Mouse (Mus musculus): ENCODE measurements at regions not wholly inside any gene's neighbourhood (a gene's known extent, or its start where the extent isn't known, plus 50 kb on each side); places are given as distances from the start of the nearest gene placed in this dataset.

- DNase-seq (ENCODE audit: low read depth, low spot score): no peak
Observed at GRCm38 (mm10) chr16:76183556-76183955, 161.5 kb upstream of the Samsn1 start.

DNA sequence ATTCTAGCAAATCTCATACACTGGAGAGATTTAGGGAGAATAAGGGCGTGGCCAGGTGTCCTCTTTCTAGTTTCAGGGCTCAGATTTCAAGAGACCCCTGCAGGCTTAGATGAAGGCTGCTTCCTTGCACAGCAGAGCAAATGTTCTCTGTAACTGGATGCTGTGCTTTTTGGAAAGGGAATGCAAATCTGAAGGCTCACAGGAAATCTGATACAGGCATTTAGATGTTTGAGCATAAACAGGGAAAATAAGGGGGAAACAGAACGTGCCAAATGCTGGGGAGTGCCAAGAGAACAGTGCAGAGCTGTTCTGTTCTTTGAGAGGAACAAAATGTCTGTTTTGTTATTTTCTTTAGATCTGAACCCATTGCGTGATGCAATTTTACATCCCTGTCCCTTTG, 161.0 kb upstream of the Samsn1 start:
- no peak for DNase-seq (ENCODE audit: low read depth, low spot score)

DNA sequence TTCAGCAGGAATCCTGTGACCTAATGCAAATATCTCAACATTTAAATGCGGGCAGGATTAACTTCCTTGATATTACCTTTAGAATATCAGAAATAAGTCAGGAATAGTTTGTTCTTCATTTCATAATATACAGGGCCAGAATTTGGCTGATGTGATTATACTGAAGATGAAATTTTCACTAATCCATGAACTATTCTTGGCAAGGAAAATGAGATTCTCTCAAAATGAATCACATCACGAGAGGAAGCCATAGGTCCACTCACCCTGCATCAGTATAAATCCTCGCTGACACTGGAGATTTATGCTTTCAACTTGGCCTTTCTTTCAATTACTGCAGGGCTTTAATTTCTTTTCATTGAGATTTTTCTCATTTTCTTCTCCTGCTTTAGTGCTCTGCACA, 159.5 kb upstream of the Samsn1 start:
- DNase-seq (ENCODE audit: low read depth, low spot score): no peak

- DNase-seq (ENCODE audit: low read depth, low spot score): no peak
Observed at GRCm38 (mm10) chr16:76167651-76168050, 145.6 kb upstream of the Samsn1 start.

GRCm38 (mm10) chr16:76160879-76161278, 138.8 kb upstream of the Samsn1 start:
- no peak for DNase-seq (ENCODE audit: low read depth, low spot score)

DNA sequence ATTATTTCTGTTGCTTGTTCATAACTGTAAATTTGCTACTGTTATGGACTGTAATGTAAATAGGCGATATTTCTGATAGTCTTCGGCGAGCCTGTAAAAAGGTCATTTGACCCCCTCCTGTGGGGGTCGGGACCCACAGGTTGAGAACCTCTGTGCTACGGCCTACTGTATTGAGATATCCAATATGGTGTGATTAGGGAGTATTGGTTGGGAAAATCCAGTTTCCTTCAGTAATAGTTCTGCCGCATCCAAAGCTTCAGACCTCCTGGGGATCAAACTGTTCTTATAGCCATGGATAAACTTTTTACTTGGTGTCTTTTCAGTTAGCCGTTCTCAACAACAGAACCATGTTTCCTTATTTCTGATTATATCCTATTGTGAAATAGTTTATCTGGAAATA, 136.5 kb upstream of the Samsn1 start:
- DNase-seq (ENCODE audit: low read depth, low spot score): no peak

- DNase-seq (ENCODE audit: low read depth, low spot score): no peak
Observed at GRCm38 (mm10) chr16:76153766-76154525, 131.9 kb upstream of the Samsn1 start.

DNA sequence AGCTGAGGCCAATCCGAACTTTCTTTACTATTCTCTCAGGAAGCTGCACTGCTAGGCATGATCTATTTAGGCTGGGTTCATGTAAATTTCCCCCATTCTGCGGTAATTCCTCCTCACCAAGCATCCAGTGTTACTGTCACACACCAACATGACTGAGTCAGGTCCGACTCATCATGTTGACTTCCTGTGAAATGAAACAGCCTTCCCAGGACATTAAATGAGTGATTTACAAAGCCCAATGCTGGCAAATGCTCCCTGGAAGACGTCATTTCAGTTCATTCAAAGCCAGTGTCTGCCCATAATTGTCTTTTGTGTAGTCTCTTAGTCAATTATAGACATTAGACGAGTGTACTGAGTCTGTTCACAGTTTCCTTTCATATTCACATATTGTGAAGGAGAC, 127.5 kb upstream of the Samsn1 start:
- DNase-seq (ENCODE audit: low read depth, low spot score): no peak

GRCm38 (mm10) chr16:76133892-76134291, 111.8 kb upstream of the Samsn1 start:
- DNase-seq (ENCODE audit: low read depth, low spot score): no peak

GRCm38 (mm10) chr16:76130486-76130885, 108.4 kb upstream of the Samsn1 start:
- DNase-seq (ENCODE audit: low read depth, low spot score): no peak

DNA sequence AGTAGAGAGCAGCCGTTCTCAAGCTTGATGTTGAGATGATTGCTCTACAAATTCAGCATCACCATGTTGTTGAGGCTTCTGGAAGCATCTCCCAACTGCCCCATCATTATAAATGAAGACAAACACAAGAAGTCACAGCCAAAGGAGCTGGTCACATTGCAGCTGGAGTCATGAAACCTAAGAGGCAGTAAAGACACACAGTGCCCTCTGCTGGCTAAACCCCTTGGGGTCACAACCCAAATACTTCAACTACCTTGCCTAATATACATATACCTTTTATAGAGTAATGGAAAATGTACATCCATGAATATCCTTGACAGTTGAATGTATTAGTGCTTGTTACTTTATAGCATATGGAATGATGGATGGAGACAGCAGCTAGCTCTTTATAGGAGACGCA, 107.9 kb upstream of the Samsn1 start:
- no peak for DNase-seq (ENCODE audit: low read depth, low spot score)

- DNase-seq (ENCODE audit: low read depth, low spot score): no peak
Observed at GRCm38 (mm10) chr16:76123021-76123384, 100.9 kb upstream of the Samsn1 start.

- DNase-seq (ENCODE audit: low read depth, low spot score): no peak
Observed at GRCm38 (mm10) chr16:76122172-76123020, 100.3 kb upstream of the Samsn1 start.

DNA sequence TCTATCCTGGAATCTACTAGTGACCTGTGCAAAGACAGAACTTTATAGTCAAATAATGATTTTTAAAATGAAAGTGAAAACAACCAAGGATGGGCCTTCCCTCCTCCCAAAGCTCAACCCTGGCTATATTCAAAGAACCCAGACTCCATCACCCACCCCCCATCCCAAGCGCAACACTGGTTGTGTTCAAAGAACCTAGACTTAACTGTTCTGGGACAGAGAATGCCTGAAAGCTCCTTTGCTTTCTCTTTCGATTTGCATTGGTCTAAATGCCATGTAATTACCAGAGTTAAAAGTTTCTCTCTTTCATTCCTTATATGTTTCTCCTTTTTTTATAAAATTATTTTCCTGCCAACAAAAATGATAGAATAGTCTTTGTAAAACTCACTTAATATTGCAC, 98.6 kb upstream of the Samsn1 start:
- no peak for DNase-seq (ENCODE audit: low read depth, low spot score)

GRCm38 (mm10) chr16:76110383-76110782, 88.3 kb upstream of the Samsn1 start:
- no peak for DNase-seq (ENCODE audit: low read depth, low spot score)

GRCm38 (mm10) chr16:76108464-76108863, 86.4 kb upstream of the Samsn1 start:
- no peak for DNase-seq (ENCODE audit: low read depth, low spot score)

DNA sequence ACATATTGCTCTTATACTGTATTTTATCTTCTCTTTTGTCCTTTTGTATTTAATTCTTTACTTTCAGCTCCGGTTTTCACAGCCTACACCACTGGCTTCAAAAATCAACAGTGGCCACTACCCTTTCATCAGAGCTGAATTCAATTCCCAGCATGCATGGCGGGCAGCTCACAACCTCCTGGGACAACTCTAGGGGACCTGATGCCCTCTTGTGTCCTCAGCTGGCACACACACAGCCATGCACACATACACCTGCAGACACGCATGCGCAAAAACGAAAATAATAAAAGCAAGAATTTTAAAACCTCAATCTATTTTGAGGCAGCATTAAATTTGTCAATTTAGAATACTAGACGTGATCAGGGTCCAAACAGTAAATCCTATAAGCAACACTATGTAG, 82.6 kb upstream of the Samsn1 start:
- DNase-seq (ENCODE audit: low read depth, low spot score): no peak

GRCm38 (mm10) chr16:76101773-76102172, 79.7 kb upstream of the Samsn1 start:
- DNase-seq (ENCODE audit: low read depth, low spot score): no peak

DNA sequence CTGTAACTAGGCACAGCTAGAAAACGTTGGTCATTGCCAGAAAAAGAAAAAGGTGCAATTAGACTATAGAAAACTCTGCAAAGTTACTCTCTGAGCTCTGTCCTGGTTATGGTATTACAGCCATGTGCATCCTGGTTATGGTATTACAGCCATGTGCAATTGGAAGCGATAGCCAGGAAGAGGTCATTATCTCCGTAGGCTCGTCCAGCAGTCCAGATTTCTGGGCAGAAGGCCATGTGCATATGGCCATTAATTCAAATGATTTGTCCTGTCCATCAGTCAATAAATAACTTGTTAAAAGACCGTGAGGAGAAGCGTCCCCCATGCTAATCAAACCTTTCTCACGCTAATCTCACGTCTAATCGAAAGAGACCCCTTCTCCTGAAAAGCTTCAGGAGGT, 75.7 kb upstream of the Samsn1 start:
- no peak for DNase-seq (ENCODE audit: low read depth, low spot score)

- no peak for DNase-seq (ENCODE audit: low read depth, low spot score)
Observed at GRCm38 (mm10) chr16:76096363-76096762, 74.3 kb upstream of the Samsn1 start.

DNA sequence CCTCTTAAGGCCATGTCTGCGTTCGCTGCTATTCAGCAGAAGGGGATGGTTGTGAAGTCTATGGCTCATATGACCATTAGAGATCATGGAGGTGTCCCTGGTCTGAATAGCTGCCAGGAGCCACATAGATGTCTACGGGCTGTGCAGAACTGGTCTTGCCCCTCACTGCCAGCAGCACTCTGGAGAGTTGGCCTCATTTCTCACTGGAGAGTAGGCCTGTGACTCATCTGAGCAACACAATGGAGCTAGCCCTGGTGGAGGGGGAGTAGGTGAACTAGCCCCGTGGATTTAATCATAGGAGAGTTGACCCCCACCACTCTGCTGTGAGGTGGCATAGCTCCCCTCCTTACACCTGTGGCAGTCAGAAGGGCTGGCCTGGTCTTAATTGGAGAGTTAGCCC, 63.3 kb upstream of the Samsn1 start:
- no peak for DNase-seq (ENCODE audit: low read depth, low spot score)

DNA sequence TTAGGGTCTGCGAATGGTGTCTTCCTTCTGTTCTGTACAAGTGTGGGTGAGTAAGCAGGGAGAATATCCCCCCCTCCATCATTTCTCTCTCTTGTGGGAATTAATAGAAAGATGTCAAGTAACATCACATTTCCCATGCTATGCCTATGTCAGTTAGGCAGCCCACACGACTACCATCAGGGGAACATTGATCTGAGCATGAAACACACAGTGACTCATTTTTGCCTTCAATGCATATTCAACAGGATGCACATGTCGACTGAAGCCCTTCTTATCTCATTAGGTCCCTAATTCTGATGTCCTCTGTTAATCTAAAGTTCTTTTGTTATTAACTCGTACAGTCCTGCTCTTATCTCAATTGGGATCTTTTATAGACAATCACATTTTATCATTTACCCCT, 60.4 kb upstream of the Samsn1 start:
- DNase-seq (ENCODE audit: low read depth, low spot score): no peak

All from telencephalon, adult 2 months (tissue).